Mouse (Mus musculus) heart, postnatal 0 days (tissue): ENCODE measurements around the gene Lin9. TPM values are rescaled to one million over a fixed set of nuclear protein-coding genes. Genes with fewer than 3 reads are reported as not detected.

ENCODE experiments used
- ATAC-seq: fragments of 200-750 bp; cut with Nextera tagmentation; 2 replicates; pipeline ENCODE4 v1.8.0; 2017; ENCODE audit warnings: low read depth, moderate number of reproducible peaks, moderate library complexity; ENCODE audit not compliant: insufficient read depth
- DNase-seq: peaks from one replicate; pipeline ENCODE4 v3.0.0-alpha.2; 2016; ENCODE audit warnings: low spot score
- H3K27ac ChIP-seq: fragments of 300-500 bp; sonication (generic); 2 replicates; pipeline ENCODE4 v1.5.1; 2014; ENCODE audit warnings: low read depth, mild to moderate bottlenecking
- H3K27me3 ChIP-seq: fragments of 300-500 bp; sonication (generic); 2 replicates; pipeline ENCODE4 v1.6.1; 2014; ENCODE audit warnings: low read length, mixed read lengths; ENCODE audit not compliant: control insufficient read depth, insufficient read depth
- H3K36me3 ChIP-seq: fragments of 300-500 bp; sonication (generic); replicated peaks from 2 replicates; pipeline ENCODE4 v1.6.1; 2014; ENCODE audit warnings: low read length, mixed read lengths; ENCODE audit not compliant: control insufficient read depth, insufficient read depth
- H3K4me1 ChIP-seq: fragments of 300-500 bp; sonication (generic); 2 replicates; pipeline ENCODE4 v1.6.1; 2014; ENCODE audit warnings: antibody characterized with exemption; ENCODE audit not compliant: control insufficient read depth, insufficient read depth
- H3K4me2 ChIP-seq: fragments of 300-500 bp; sonication (generic); 2 replicates; pipeline ENCODE4 v1.6.1; 2014; ENCODE audit warnings: low read depth, mild to moderate bottlenecking, low read length, moderate library complexity
- H3K4me3 ChIP-seq: fragments of 300-500 bp; sonication (generic); 2 replicates; pipeline ENCODE4 v1.5.1; 2014; ENCODE audit warnings: low read depth, low read length
- H3K9ac ChIP-seq: fragments of 300-500 bp; sonication (generic); replicated peaks from 2 replicates; pipeline ENCODE4 v1.6.1; 2014; ENCODE audit warnings: low read depth, low read length, mixed read lengths
- H3K9me3 ChIP-seq: fragments of 300-500 bp; sonication (generic); replicated peaks from 2 replicates; pipeline ENCODE4 v1.6.1; 2016; ENCODE audit warnings: low read length; ENCODE audit not compliant: control insufficient read depth
- CTCF ChIP-seq: IDR thresholded peaks from 2 replicates; pipeline ENCODE4 v1.5.1; 2016; ENCODE audit warnings: antibody characterized with exemption, control low read depth, low read depth
- EP300 ChIP-seq: IDR thresholded peaks from 2 replicates; pipeline ENCODE4 v1.6.1; 2016; ENCODE audit warnings: antibody characterized with exemption, low read depth
- WGBS: fragments of 180-500 bp; shearing (Covaris S2); extraction: QIAGEN DNeasy Blood & Tissue Kit; methylation state at CpG from one replicate; pipeline ENCODE4 v1.1.7; 2014; 5-methylcytosine and 5-hydroxymethylcytosine counted together
- polyA plus RNA-seq: library from polyadenylated mRNA; unstranded; fragments of >200 nt; fragmentation: Nextera tagmentation; extraction: Ambion mirVana; gene quantifications from 2 replicates; pipeline ENCODE4 v1.2.1, GENCODE M21; 2015
- total RNA-seq: library from RNA; depleted of rRNA; stranded (reverse); fragments of >200 nt; gene quantifications from 2 replicates; pipeline ENCODE4 v1.2.3, GENCODE M21; 2014; ENCODE audit warnings: low replicate concordance

Lin9 gene
- total and polyA plus RNA-seq, 2 experiments from 2014 or later, result 5.8 to 17.7 TPM

GRCm38 (mm10) chr1:180707368-180707767 is 66.4 kb downstream of the Lin9 start:
- DNase-seq, result no peak

DNA sequence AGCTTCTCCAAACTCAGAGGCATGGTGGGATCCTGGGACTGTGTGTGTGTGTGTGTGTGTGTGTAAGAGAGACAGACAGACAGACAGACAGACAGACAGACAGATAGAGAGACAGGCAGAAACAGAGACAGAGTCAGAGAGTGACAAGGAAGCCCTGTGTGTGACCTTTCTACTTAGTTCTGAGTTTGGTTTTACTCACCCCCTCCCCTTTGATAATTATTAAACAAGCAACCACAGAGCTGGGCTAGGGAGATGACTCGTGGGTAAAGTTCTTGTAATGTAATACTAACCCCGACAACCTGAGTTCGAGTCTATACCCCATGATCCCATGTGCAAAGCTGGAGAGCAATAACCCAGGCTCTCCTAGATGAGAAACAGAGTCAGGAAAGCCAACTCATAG is 66.9 kb downstream of the Lin9 start:
- DNase-seq (no peak), ATAC-seq (no peak)
- Histone ChIP-seq H3K4me2 (no peak overlapping the region), H3K36me3 (no peaks in the 10 kb centered on the region), H3K9me3 (no peaks in the 10 kb centered on the region), H3K27ac (no peak overlapping the region), H3K27me3 (no peaks in the 10 kb centered on the region), H3K9ac (no peak overlapping the region), H3K4me1 (no peaks in the 10 kb centered on the region), H3K4me3 (no peak overlapping the region)
- TF ChIP-seq CTCF, result no peak
- no peak for TF ChIP-seq EP300
- 80% methylated on average over 3 of the region's 3 CpGs for WGBS

More at GRCm38 (mm10) chr1:180707368-180707767, 66.4 kb downstream of the Lin9 start:
- TF ChIP-seq EP300 (no peak), CTCF (no peak)
- Histone ChIP-seq H3K4me1 (no peaks in the 10 kb centered on the region), H3K9me3 (no peaks in the 10 kb centered on the region), H3K4me3 (no peak overlapping the region), H3K9ac (no peak overlapping the region), H3K27me3 (no peaks in the 10 kb centered on the region), H3K27ac (no peak overlapping the region), H3K36me3 (no peaks in the 10 kb centered on the region), H3K4me2 (no peak overlapping the region)
- no peak for ATAC-seq
- 47% methylated on average over 3 of the region's 3 CpGs for WGBS

GRCm38 (mm10) chr1:180708935-180709776 is 68.2 kb downstream of the Lin9 start:
- Histone ChIP-seq H3K4me2 (no peak overlapping the region), H3K9me3 (no peaks in the 10 kb centered on the region), H3K27ac (no peak overlapping the region), H3K36me3 (no peaks in the 10 kb centered on the region), H3K4me3 (no peak overlapping the region), H3K27me3 (no peaks in the 10 kb centered on the region), H3K9ac (no peak overlapping the region), H3K4me1 (no peaks in the 10 kb centered on the region)
- no peak for DNase-seq
- TF ChIP-seq EP300 (no peak), CTCF (no peak)
- 38% methylated on average over 14 of the region's 14 CpGs for WGBS
- no peak for ATAC-seq

GRCm38 (mm10) chr1:180718756-180719155 is 77.8 kb downstream of the Lin9 start:
- 67% methylated on average over 5 of the region's 5 CpGs for WGBS
- ATAC-seq, result no peak

DNA sequence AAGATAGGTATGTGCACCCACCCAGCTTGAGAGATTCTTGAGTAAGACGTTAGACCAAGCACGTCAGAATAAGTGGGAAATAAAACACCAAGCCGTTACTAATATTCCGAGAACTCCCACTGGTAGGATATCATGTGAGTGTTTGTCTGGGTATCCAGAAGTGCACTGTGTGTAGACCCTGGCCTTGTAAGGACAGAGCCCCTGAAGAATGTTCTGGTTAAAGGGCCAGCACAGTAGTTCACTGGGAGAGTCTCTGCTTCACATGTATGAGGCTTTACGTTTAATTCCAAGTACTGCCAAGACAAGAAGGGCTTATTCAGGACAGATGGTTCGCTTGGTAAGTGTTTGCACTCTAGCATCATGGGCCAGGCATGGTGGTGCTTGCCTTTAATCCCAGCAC is 78.5 kb downstream of the Lin9 start:
- Histone ChIP-seq H3K27ac (no peak overlapping the region), H3K36me3 (no peaks in the 10 kb centered on the region), H3K9me3 (no peaks in the 10 kb centered on the region), H3K27me3 (no peaks in the 10 kb centered on the region), H3K4me2 (no peak overlapping the region), H3K4me3 (no peak overlapping the region), H3K4me1 (no peaks in the 10 kb centered on the region), H3K9ac (no peak overlapping the region)
- WGBS, result 69% methylated on average over 6 of the region's 6 CpGs
- DNase-seq (no peak), ATAC-seq (no peak)
- TF ChIP-seq CTCF (no peak), EP300 (no peak)

More at GRCm38 (mm10) chr1:180718756-180719155, 77.8 kb downstream of the Lin9 start:
- Histone ChIP-seq H3K4me1 (no peaks in the 10 kb centered on the region), H3K4me2 (no peak overlapping the region), H3K27ac (no peak overlapping the region), H3K4me3 (no peak overlapping the region), H3K9me3 (no peaks in the 10 kb centered on the region), H3K9ac (no peak overlapping the region), H3K27me3 (no peaks in the 10 kb centered on the region), H3K36me3 (no peaks in the 10 kb centered on the region)
- DNase-seq, result no peak
- TF ChIP-seq CTCF (no peak), EP300 (no peak)
